Mouse (Mus musculus) olfactory bulb, adult 2 months (tissue): ENCODE data around the gene Ifit1bl2.

Experiments used
- CTCF ChIP-seq: fragments of 200-500 bp; IDR thresholded peaks from 2 replicates; pipeline ENCODE4 v1.5.1; 2012; ENCODE audit warnings: low read depth, mild to moderate bottlenecking, low read length, moderate library complexity; ENCODE audit not compliant: insufficient read depth
- POLR2A ChIP-seq: fragments of 200-500 bp; IDR thresholded peaks from 2 replicates; pipeline ENCODE4 v1.6.1; 2012; ENCODE audit warnings: mild to moderate bottlenecking, low read depth, low read length, moderate library complexity; ENCODE audit not compliant: insufficient read depth

- TF ChIP-seq CTCF (0 out of 2 replicates have a peak, but pooled peaks have one; percentile 26), POLR2A (no peak)
Measured at GRCm38 (mm10) chr19:34684857-34685256, 44.3 kb upstream of the Ifit1bl2 start.
